Comparison of ENCODE assay signal across 16 mouse cellular contexts in the genomic region with DNA sequence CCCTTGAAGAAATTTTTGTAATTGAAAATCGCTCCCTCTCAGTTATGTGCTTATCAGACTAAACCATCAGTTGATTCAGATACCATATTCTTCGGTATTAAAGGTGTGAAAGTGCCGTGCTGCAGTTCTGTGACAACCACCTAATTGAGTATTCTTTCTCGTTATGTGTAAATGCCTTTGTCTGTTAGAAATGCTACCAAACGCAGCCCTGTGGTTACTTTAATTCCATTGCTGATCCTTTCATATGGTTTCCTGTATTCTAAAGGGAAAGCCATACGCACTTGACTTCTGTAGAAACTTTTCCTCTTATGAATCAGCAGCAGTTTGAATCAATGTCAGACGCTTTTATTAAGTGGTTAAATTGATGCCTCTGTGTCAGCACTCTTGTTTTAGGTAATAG.
"Had no signal": no experiment of that assay in that cellular context is flagged by ENCODE, and none has a peak within 500 bp of the region (broad histone marks: within the 10 kb centered on the region; RNA-seq: fewer than 3 reads in every experiment).

No protein-coding gene starts in this region.

- ATAC-seq: midbrain, embryonic 16.5 days had no signal

- H3K27ac ChIP-seq: midbrain, embryonic 10.5 days; midbrain, embryonic 12.5 days; neural tube, embryonic 12.5 days; stomach, embryonic 15.5 days; stomach, postnatal 0 days had no signal

- DNase-seq: lung, adult 18-20 months; lung, embryonic 14.5 days; lung, postnatal 10 days; lung, postnatal 4 days; midbrain, embryonic 14.5 days; right cerebral cortex, postnatal 14 days; thymus, adult 2 months; thymus, postnatal 25 days; thymus, postnatal 4 days had no signal

- H3K4me3 ChIP-seq: midbrain, embryonic 10.5 days; midbrain, embryonic 12.5 days; myocyte; neural tube, embryonic 12.5 days; stomach, embryonic 15.5 days had no signal

- H3K4me2 ChIP-seq: lung, embryonic 14.5 days; midbrain, embryonic 12.5 days; neural tube, embryonic 12.5 days; stomach, embryonic 15.5 days had no signal

- H3K9me3 ChIP-seq: midbrain, embryonic 10.5 days; midbrain, embryonic 12.5 days; neural tube, embryonic 12.5 days; stomach, embryonic 15.5 days had no signal

- H3K9ac ChIP-seq: lung, embryonic 14.5 days; midbrain, embryonic 12.5 days; neural tube, embryonic 12.5 days; stomach, embryonic 15.5 days had no signal

- H3K27me3 ChIP-seq: stomach, embryonic 15.5 days had no signal

- H3K36me3 ChIP-seq: midbrain, embryonic 10.5 days; midbrain, embryonic 12.5 days; neural tube, embryonic 12.5 days; stomach, embryonic 15.5 days had no signal
